Mouse (Mus musculus) hindbrain, postnatal 0 days (tissue): ENCODE measurements around the gene Ttc1. TPM values are rescaled to one million over a fixed set of nuclear protein-coding genes. Genes with fewer than 3 reads are reported as not detected.

Source experiments
- ATAC-seq: fragments of 200-750 bp; cut with Nextera tagmentation; 2 replicates; pipeline ENCODE4 v1.8.0; 2017; ENCODE audit warnings: mild to moderate bottlenecking, moderate TSS enrichment, moderate library complexity
- DNase-seq: peaks from one replicate; pipeline ENCODE4 v3.0.0-alpha.2; 2015; ENCODE audit warnings: low spot score
- H3K27ac ChIP-seq: fragments of 300-500 bp; sonication (generic); 2 replicates; pipeline ENCODE4 v1.5.1; 2014; ENCODE audit warnings: mild to moderate bottlenecking
- H3K27me3 ChIP-seq: fragments of 300-500 bp; sonication (generic); 2 replicates; pipeline ENCODE4 v1.6.1; 2014; ENCODE audit warnings: low read length, mixed read lengths; ENCODE audit not compliant: insufficient read depth
- H3K36me3 ChIP-seq: fragments of 300-500 bp; sonication (generic); 2 replicates; pipeline ENCODE4 v1.6.1; 2014; ENCODE audit warnings: low read length, mixed read lengths; ENCODE audit not compliant: insufficient read depth
- H3K4me1 ChIP-seq: fragments of 300-500 bp; sonication (generic); 2 replicates; pipeline ENCODE4 v1.6.1; 2014; ENCODE audit warnings: antibody characterized with exemption, low read length, mixed read lengths; ENCODE audit not compliant: insufficient read depth
- H3K4me2 ChIP-seq: fragments of 300-500 bp; sonication (generic); 2 replicates; pipeline ENCODE4 v1.6.1; 2014; ENCODE audit warnings: low read depth, mild to moderate bottlenecking, low read length, moderate library complexity, mixed read lengths
- H3K4me3 ChIP-seq: fragments of 300-500 bp; sonication (generic); 2 replicates; pipeline ENCODE4 v1.5.1; 2014; ENCODE audit warnings: low read length
- H3K9ac ChIP-seq: fragments of 300-500 bp; sonication (generic); replicated peaks from 2 replicates; pipeline ENCODE4 v1.6.1; 2014; ENCODE audit warnings: mild to moderate bottlenecking, low read length, moderate library complexity, mixed read lengths
- H3K9me3 ChIP-seq: fragments of 300-500 bp; sonication (generic); 2 replicates; pipeline ENCODE4 v1.6.1; 2016; ENCODE audit warnings: low read length, mixed read lengths
- CTCF ChIP-seq: IDR thresholded peaks from 2 replicates; pipeline ENCODE4 v1.5.1; 2016; ENCODE audit warnings: antibody characterized with exemption, control low read depth, low read depth
- WGBS: fragments of 180-500 bp; shearing (Covaris S2); extraction: QIAGEN DNeasy Blood & Tissue Kit; methylation state at CpG from one replicate; pipeline ENCODE4 v1.1.7; 2014; 5-methylcytosine and 5-hydroxymethylcytosine counted together
- polyA plus RNA-seq: library from polyadenylated mRNA; unstranded; fragments of >200 nt; fragmentation: Nextera tagmentation; extraction: Ambion mirVana; gene quantifications from 2 replicates; pipeline ENCODE4 v1.2.1, GENCODE M21; 2015
- total RNA-seq: library from RNA; depleted of rRNA; stranded (reverse); fragments of >200 nt; gene quantifications from 2 replicates; pipeline ENCODE4 v1.2.3, GENCODE M21; 2014

Ttc1 gene
- total and polyA plus RNA-seq, 2 experiments from 2014 or later, result 22.1 to 78.8 TPM

- no peak for DNase-seq
- peaks cover 4% of the 10 kb centered on the region; the same call in 1 of the 2 replicates for H3K36me3 ChIP-seq
- H3K4me1 ChIP-seq, result no peaks in the 10 kb centered on the region
- no peak for TF ChIP-seq CTCF
- H3K27ac ChIP-seq, result no peak overlapping the region
- H3K4me3 ChIP-seq, result no peak overlapping the region
- no peak overlapping the region for H3K9ac ChIP-seq
- no peaks in the 10 kb centered on the region for H3K9me3 ChIP-seq
- no peak overlapping the region for H3K4me2 ChIP-seq
- no peaks in the 10 kb centered on the region for H3K27me3 ChIP-seq
- no peak for ATAC-seq
- 87% methylated on average over 4 of the region's 4 CpGs for WGBS
Observed at GRCm38 (mm10) chr11:43712178-43712577, 35.6 kb downstream of the Ttc1 start.

GRCm38 (mm10) chr11:43708409-43708808 lies 39.4 kb downstream of the Ttc1 start:
- no peaks in the 10 kb centered on the region for H3K27me3 ChIP-seq
- no peaks in the 10 kb centered on the region for H3K9me3 ChIP-seq
- H3K4me3 ChIP-seq, result no peak overlapping the region
- no peaks in the 10 kb centered on the region for H3K4me1 ChIP-seq
- 90% methylated on average over 2 of the region's 2 CpGs for WGBS
- ATAC-seq (no peak), DNase-seq (no peak)
- TF ChIP-seq CTCF, result no peak
- no peak overlapping the region for H3K27ac ChIP-seq
- no peak overlapping the region for H3K4me2 ChIP-seq
- peaks cover 20% of the 10 kb centered on the region; the same call in 1 of the 2 replicates for H3K36me3 ChIP-seq
- no peak overlapping the region for H3K9ac ChIP-seq

GRCm38 (mm10) chr11:43705751-43706150 lies 42.1 kb downstream of the Ttc1 start:
- Histone ChIP-seq H3K4me2 (no peak overlapping the region), H3K9ac (no peak overlapping the region), H3K4me3 (no peak overlapping the region), H3K27me3 (no peaks in the 10 kb centered on the region), H3K36me3 (peaks cover 20% of the 10 kb centered on the region; the same call in 1 of the 2 replicates), H3K4me1 (no peaks in the 10 kb centered on the region), H3K27ac (no peak overlapping the region), H3K9me3 (no peaks in the 10 kb centered on the region)
- no peak for DNase-seq
- 78% methylated on average over 10 of the region's 10 CpGs for WGBS
- no peak for TF ChIP-seq CTCF
- no peak for ATAC-seq

- Histone ChIP-seq H3K4me1 (no peaks in the 10 kb centered on the region), H3K9me3 (no peaks in the 10 kb centered on the region), H3K27ac (no peak overlapping the region), H3K4me2 (no peak overlapping the region), H3K4me3 (no peak overlapping the region), H3K9ac (no peak overlapping the region), H3K27me3 (no peaks in the 10 kb centered on the region), H3K36me3 (peaks cover 20% of the 10 kb centered on the region; the same call in 1 of the 2 replicates)
- ATAC-seq (no peak), DNase-seq (no peak)
- TF ChIP-seq CTCF, result no peak
- 72% methylated on average over 1 of the region's 1 CpGs for WGBS
Observed at GRCm38 (mm10) chr11:43703552-43703951, 44.3 kb downstream of the Ttc1 start.

- Histone ChIP-seq H3K27me3 (no peaks in the 10 kb centered on the region), H3K4me2 (no peak overlapping the region), H3K27ac (no peak overlapping the region), H3K36me3 (peaks cover 21% of the 10 kb centered on the region; the same call in 1 of the 2 replicates), H3K4me3 (no peak overlapping the region), H3K4me1 (no peaks in the 10 kb centered on the region), H3K9me3 (no peaks in the 10 kb centered on the region), H3K9ac (no peak overlapping the region)
- no peak for ATAC-seq
- TF ChIP-seq CTCF, result no peak
- 96% methylated on average over 3 of the region's 3 CpGs for WGBS
- DNase-seq, result no peak
Observed at GRCm38 (mm10) chr11:43700291-43700690, 47.5 kb downstream of the Ttc1 start.

GRCm38 (mm10) chr11:43698621-43699020 lies 49.2 kb downstream of the Ttc1 start:
- ATAC-seq (no peak), DNase-seq (no peak)
- WGBS, result 91% methylated on average over 5 of the region's 5 CpGs
- no peaks in the 10 kb centered on the region for H3K9me3 ChIP-seq
- no peak overlapping the region for H3K4me2 ChIP-seq
- peaks cover 12% of the 10 kb centered on the region; the same call in 1 of the 2 replicates for H3K36me3 ChIP-seq
- H3K9ac ChIP-seq, result no peak overlapping the region
- H3K27ac ChIP-seq, result no peak overlapping the region
- no peaks in the 10 kb centered on the region for H3K4me1 ChIP-seq
- no peaks in the 10 kb centered on the region for H3K27me3 ChIP-seq
- H3K4me3 ChIP-seq, result no peak overlapping the region
- no peak for TF ChIP-seq CTCF

- WGBS, result 83% methylated on average over 4 of the region's 4 CpGs
- no peak overlapping the region for H3K4me3 ChIP-seq
- no peak overlapping the region for H3K9ac ChIP-seq
- no peaks in the 10 kb centered on the region for H3K9me3 ChIP-seq
- peaks cover 18% of the 10 kb centered on the region for H3K36me3 ChIP-seq
- no peak overlapping the region for H3K4me2 ChIP-seq
- no peak for TF ChIP-seq CTCF
- ATAC-seq (no peak), DNase-seq (no peak)
- H3K27me3 ChIP-seq, result no peaks in the 10 kb centered on the region
- H3K27ac ChIP-seq, result no peak overlapping the region
- no peaks in the 10 kb centered on the region for H3K4me1 ChIP-seq
Observed at GRCm38 (mm10) chr11:43696623-43697022, 51.2 kb downstream of the Ttc1 start.
